Mouse (Mus musculus) hindbrain, embryonic 13.5 days (tissue): ENCODE data around the gene Tspan4. TPM values are rescaled to one million over a fixed set of nuclear protein-coding genes. Genes with fewer than 3 reads are reported as not detected.

ENCODE experiments used
- ATAC-seq: fragments of 200-750 bp; cut with Nextera tagmentation; 2 replicates; pipeline ENCODE4 v1.8.0; 2017; ENCODE audit warnings: moderate TSS enrichment; ENCODE audit not compliant: low FRiP score
- H3K27ac ChIP-seq: fragments of 300-500 bp; sonication (generic); 2 replicates; pipeline ENCODE4 v1.5.1; 2015; ENCODE audit warnings: inconsistent platforms, mild to moderate bottlenecking, moderate library complexity
- H3K27me3 ChIP-seq: fragments of 300-500 bp; sonication (generic); 2 replicates; pipeline ENCODE4 v1.6.1; 2015; ENCODE audit warnings: mild to moderate bottlenecking, inconsistent platforms
- H3K36me3 ChIP-seq: fragments of 300-500 bp; sonication (generic); 2 replicates; pipeline ENCODE4 v1.6.1; 2015; ENCODE audit warnings: mild to moderate bottlenecking, inconsistent platforms
- H3K4me1 ChIP-seq: fragments of 300-500 bp; sonication (generic); replicated peaks from 2 replicates; pipeline ENCODE4 v1.6.1; 2015; ENCODE audit warnings: inconsistent platforms
- H3K4me2 ChIP-seq: fragments of 300-500 bp; sonication (generic); 2 replicates; pipeline ENCODE4 v1.6.1; 2015; ENCODE audit warnings: inconsistent platforms, mild to moderate bottlenecking, moderate library complexity
- H3K4me3 ChIP-seq: fragments of 300-500 bp; sonication (generic); 2 replicates; pipeline ENCODE4 v1.5.1; 2015; ENCODE audit warnings: mild to moderate bottlenecking, inconsistent platforms
- H3K9ac ChIP-seq: fragments of 300-500 bp; sonication (generic); 2 replicates; pipeline ENCODE4 v1.6.1; 2015; ENCODE audit warnings: mild to moderate bottlenecking, inconsistent platforms
- H3K9me3 ChIP-seq: fragments of 300-500 bp; sonication (generic); 2 replicates; pipeline ENCODE4 v1.6.1; 2016; ENCODE audit warnings: inconsistent platforms
- WGBS: fragments of 180-500 bp; shearing (Covaris S2); methylation state at CpG from one replicate; pipeline ENCODE4 v1.1.7; 2015; 5-methylcytosine and 5-hydroxymethylcytosine counted together
- polyA plus RNA-seq: library from polyadenylated mRNA; unstranded; fragments of >200 nt; fragmentation: Nextera tagmentation; extraction: Ambion mirVana; gene quantifications from 2 replicates; pipeline ENCODE4 v1.2.1, GENCODE M21; 2015

Tspan4 gene
- polyA plus RNA-seq, 1 experiment from 2014 or later: 34.1 TPM

DNA sequence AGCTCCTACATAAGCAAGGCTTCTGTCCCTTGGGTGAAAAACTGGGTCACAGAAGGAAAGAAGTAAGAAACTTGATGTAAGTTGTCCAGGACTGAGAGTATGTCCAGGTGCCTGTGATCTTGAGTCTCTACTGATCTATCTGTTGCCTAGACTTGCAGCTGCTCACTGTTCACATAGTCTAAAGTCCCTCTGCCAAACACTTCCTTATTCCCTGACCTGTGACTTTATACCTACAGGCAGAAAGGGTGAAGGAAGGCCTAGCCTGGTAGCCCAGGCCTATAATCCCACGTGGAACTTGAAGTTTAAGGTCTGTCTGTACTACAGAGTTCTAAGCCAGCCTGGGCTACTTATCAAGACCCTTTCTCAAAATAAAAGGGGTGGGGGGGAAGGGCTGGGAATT, 60.5 kb downstream of the Tspan4 start:
- WGBS: 71% methylated on average over 1 of the region's 1 CpGs
- Histone ChIP-seq H3K36me3 (peaks cover 9% of the 10 kb centered on the region), H3K27ac (no peak overlapping the region), H3K9me3 (no peaks in the 10 kb centered on the region), H3K9ac (no peak overlapping the region), H3K4me1 (peaks cover 20% of the 10 kb centered on the region), H3K4me2 (no peak overlapping the region), H3K4me3 (no peak overlapping the region), H3K27me3 (no peaks in the 10 kb centered on the region)
- no peak for ATAC-seq

DNA sequence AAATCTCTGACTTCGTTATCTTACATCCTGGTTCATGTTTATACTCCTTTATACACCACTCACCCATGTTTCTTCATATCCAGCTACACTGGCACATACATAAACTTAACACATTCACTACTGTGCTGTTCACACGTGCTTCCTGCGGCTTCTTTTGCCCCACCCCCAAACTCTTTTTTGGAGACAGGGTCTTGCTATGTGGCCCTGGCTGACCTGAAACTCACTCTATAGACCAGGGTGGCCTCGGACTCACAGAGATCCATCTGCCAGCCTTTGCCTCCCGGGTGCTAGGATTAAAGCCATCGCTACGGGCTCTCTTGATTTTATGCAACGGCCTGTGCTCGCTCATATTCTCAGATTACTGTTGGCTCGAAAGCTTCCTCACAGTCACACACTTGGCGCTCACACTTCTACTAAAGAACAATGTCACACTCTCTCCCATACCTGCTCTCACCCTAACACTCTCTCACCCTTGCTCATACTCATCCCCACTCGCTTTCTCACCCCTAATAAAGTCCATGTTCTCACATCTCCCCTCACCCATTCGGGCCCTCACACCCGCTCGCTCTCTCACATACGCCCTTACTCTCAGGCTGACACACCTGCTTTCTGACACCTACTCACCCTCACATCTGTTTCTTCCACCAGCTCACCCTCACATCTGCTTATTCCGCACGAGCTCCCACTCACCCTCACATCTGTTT, 64.0 kb downstream of the Tspan4 start:
- 19% methylated on average over 18 of the region's 18 CpGs for WGBS
- H3K36me3 ChIP-seq: no peaks in the 10 kb centered on the region; the same call in 1 of the 2 replicates
- H3K4me2 ChIP-seq: peak overlapping the region; percentile 81
- H3K27ac ChIP-seq: peak overlapping the region; percentile 88
- ATAC-seq: no peak; the same call in 1 of the 2 replicates
- peak overlapping the region; percentile 86 for H3K9ac ChIP-seq
- no peaks in the 10 kb centered on the region for H3K9me3 ChIP-seq
- peak overlapping the region; percentile 67 for H3K4me3 ChIP-seq
- H3K27me3 ChIP-seq: 0 out of 2 replicates have a peak, but pooled peaks cover 4% of the 10 kb centered on the region
- H3K4me1 ChIP-seq: peaks cover 26% of the 10 kb centered on the region

DNA sequence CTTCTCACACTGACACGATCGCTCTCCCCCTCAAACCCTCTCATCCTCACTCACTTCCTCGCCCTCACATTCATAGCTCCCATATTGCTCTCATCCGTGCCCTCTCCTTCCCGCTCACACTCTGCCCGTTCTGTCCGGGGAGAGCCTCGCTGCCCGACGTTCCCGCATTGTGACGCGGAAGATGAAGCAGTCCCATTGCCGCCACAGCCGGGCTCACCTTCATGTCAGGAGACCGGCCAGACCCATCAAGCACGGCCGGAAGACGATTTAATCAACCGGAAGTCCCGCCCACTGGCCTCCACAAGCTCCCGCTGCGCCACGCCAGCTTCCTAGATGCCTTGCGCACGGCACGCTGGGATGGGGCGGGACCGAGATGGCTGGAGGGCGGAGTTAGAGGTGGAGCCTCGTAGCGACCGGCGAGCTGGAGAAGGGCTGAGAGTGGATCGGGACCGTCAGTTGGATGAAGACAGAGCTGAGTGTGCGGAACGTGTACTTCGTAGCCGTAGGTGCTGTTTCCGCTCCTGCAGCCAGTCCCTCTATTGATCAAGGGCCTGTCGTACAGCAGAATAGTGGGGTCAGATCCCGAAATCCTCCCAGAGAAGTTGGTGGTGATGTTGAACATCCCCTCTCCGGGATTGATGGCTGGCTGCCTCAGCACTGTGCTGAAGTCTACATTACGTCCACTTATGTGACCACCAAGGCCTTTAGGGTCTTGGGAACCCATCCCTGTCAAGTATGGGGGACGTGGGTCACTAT, 64.7 kb downstream of the Tspan4 start, which contains the start of gene Chid1:
Gene Chid1 (minus strand): TSS at position 302 of the 756 bp plus-strand sequence.
- WGBS: 1% methylated on average over 46 of the region's 46 CpGs
- Histone ChIP-seq H3K9me3 (no peaks in the 10 kb centered on the region), H3K4me2 (peak within 1 kb of the TSS; percentile 81), H3K36me3 (no peaks in the 10 kb centered on the region; the same call in 1 of the 2 replicates), H3K27me3 (0 out of 2 replicates have a peak, but pooled peaks cover 4% of the 10 kb centered on the region), H3K9ac (peak within 1 kb of the TSS; percentile 86), H3K4me3 (peak within 1 kb of the TSS; percentile 67), H3K27ac (peak within 1 kb of the TSS; percentile 88), H3K4me1 (peaks cover 26% of the 10 kb centered on the region)
- peak; percentile 96 for ATAC-seq

DNA sequence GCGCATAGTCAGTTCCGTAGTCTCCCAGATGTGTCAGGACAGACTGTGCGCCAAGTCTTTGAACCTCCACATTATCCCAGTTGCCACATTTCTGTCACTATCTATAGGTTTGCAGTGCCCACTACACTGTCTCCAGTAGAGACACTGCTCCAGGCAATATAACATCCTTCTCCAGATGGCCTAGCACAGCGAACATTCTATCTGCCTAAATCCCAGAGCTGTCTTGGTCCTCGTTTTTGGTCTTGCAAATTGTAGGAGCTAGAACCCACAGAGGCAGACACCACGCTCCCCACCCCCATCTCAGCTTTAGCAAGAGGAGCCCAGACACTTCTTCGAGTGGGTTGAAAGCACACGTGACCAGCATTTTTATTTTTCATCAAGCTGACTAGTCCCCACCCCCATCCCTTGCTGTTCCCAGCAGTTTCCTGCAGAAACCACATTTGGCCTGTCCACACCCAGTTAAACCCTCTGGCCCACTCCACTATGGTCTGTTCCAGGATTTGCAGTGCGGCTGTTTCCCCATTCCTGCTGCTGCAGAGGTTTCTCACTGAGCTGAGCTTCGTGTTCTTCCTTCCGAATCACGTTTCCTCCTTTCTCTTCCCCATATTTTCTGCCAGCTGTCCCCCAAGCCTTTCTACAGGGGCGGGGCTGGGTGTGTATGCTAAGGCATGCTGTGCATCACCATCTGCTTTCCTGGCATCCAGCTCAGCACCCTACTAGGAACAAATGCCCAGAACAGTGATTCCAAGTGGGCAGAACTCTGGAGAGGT, 65.5 kb downstream of the Tspan4 start:
- H3K4me2 ChIP-seq: peak overlapping the region; percentile 81
- ATAC-seq: no peak; the same call in 1 of the 2 replicates
- H3K9me3 ChIP-seq: no peaks in the 10 kb centered on the region
- WGBS: 60% methylated on average over 13 of the region's 13 CpGs
- H3K27me3 ChIP-seq: 0 out of 2 replicates have a peak, but pooled peaks cover 4% of the 10 kb centered on the region
- H3K4me3 ChIP-seq: peak overlapping the region; percentile 67
- peaks cover 26% of the 10 kb centered on the region for H3K4me1 ChIP-seq
- peak overlapping the region; percentile 86 for H3K9ac ChIP-seq
- H3K27ac ChIP-seq: peak overlapping the region; percentile 88
- H3K36me3 ChIP-seq: no peaks in the 10 kb centered on the region; the same call in 1 of the 2 replicates

DNA sequence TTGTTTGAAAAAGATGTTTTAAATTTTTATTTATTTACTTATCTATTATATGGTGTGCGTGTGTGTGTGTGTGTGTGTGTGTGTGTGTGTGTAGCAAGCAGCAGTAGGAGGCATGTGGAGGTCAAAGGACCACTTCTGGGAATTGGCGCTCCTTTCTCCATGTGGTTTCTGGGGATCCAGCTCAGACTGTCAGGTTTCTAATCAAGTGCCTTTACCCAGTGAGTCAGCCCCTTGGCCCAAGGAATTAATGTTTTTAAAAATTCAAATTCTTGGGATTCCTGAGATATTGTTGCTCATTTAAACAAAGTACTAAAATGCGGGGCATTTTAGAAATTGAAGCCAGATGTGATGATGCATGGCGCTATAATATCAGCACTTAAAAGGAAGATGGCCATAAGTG, 66.6 kb downstream of the Tspan4 start:
- no peak overlapping the region for H3K4me3 ChIP-seq
- H3K4me1 ChIP-seq: peaks cover 26% of the 10 kb centered on the region
- H3K27ac ChIP-seq: no peak overlapping the region
- H3K9me3 ChIP-seq: no peaks in the 10 kb centered on the region
- H3K36me3 ChIP-seq: no peaks in the 10 kb centered on the region
- 0 out of 2 replicates have a peak, but pooled peaks cover 4% of the 10 kb centered on the region for H3K27me3 ChIP-seq
- WGBS: 86% methylated on average over 4 of the region's 4 CpGs
- H3K9ac ChIP-seq: no peak overlapping the region
- no peak for ATAC-seq
- H3K4me2 ChIP-seq: no peak overlapping the region

DNA sequence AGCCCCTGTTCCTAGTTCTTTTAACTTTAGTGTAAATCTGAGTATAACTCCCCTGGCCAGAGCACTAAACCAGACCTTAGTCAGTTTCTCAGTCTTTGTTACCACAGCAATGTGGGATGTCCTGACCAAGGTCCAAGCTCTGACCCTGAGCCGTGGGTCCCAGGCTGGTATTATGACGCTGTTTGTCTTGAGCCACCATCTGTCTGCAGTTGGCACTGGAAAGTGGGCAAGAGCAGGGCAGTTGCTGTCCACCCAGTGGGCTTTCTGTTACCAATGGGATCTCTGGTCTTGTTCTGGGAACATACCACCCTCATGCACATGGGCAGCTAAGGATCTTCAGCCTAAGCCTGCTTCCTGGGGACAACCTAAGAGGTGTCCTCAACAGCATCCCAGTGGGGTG, 67.5 kb downstream of the Tspan4 start:
- H3K9ac ChIP-seq: no peak overlapping the region
- no peak overlapping the region for H3K27ac ChIP-seq
- peaks cover 26% of the 10 kb centered on the region for H3K4me1 ChIP-seq
- ATAC-seq: no peak
- H3K9me3 ChIP-seq: no peaks in the 10 kb centered on the region
- no peak overlapping the region for H3K4me2 ChIP-seq
- no peak overlapping the region for H3K4me3 ChIP-seq
- H3K27me3 ChIP-seq: 0 out of 2 replicates have a peak, but pooled peaks cover 4% of the 10 kb centered on the region
- 96% methylated on average over 2 of the region's 2 CpGs for WGBS
- no peaks in the 10 kb centered on the region for H3K36me3 ChIP-seq

Other genes starting within 250 kb of the Tspan4 start
- gene Phrf1, start 246.5 kb upstream of the Tspan4 start, polyA plus RNA-seq: 77.1 and 78.9 TPM in 2 replicates
- gene Irf7, start 208.8 kb upstream of the Tspan4 start, polyA plus RNA-seq: 1.2 and 1.3 TPM in 2 replicates
- gene Cdhr5, start 198.5 kb upstream of the Tspan4 start, polyA plus RNA-seq: not detected in 2 replicates
- gene Sct, start 196.1 kb upstream of the Tspan4 start, polyA plus RNA-seq: 1.5 and 3.2 TPM in 2 replicates
- 0.68 and 0.70 TPM in 2 replicates for gene Drd4, start 183.2 kb upstream of the Tspan4 start, polyA plus RNA-seq
- gene Deaf1, start 147.6 kb upstream of the Tspan4 start, polyA plus RNA-seq: 138 and 157 TPM in 2 replicates
- gene Tmem80, start 147.5 kb upstream of the Tspan4 start, polyA plus RNA-seq: 67.7 and 74.7 TPM in 2 replicates
- gene Eps8l2, start 136.4 kb upstream of the Tspan4 start, polyA plus RNA-seq: 0.65 and 1.4 TPM in 2 replicates
- 333 and 346 TPM in 2 replicates for gene Taldo1, start 83.0 kb upstream of the Tspan4 start, polyA plus RNA-seq
- gene Gatd1, start 61.1 kb upstream of the Tspan4 start, polyA plus RNA-seq: 57.4 and 58.5 TPM in 2 replicates
- gene Cend1, start 45.7 kb upstream of the Tspan4 start, polyA plus RNA-seq: 68.3 and 73.4 TPM in 2 replicates
- 71.3 and 76.3 TPM in 2 replicates for gene Slc25a22, start 37.3 kb upstream of the Tspan4 start, polyA plus RNA-seq
- 4.9 and 5.7 TPM in 2 replicates for gene Pidd1, start 31.2 kb upstream of the Tspan4 start, polyA plus RNA-seq
- 771 and 809 TPM in 2 replicates for gene Rplp2, start 27.9 kb upstream of the Tspan4 start, polyA plus RNA-seq
- 18.7 TPM in 2 replicates for gene Pnpla2, start 20.0 kb upstream of the Tspan4 start, polyA plus RNA-seq
- gene Cracr2b, start 14.1 kb upstream of the Tspan4 start, polyA plus RNA-seq: 6.9 and 7.2 TPM in 2 replicates
- 18.4 and 19.3 TPM in 2 replicates for gene Cd151, start 7.8 kb upstream of the Tspan4 start, polyA plus RNA-seq
- gene Polr2l, start 108 bp upstream of the Tspan4 start, polyA plus RNA-seq: 86.5 and 88.1 TPM in 2 replicates
- gene Chid1, start 64.6 kb downstream of the Tspan4 start, polyA plus RNA-seq: 36.6 and 45.5 TPM in 2 replicates
- gene Ap2a2, start 86.9 kb downstream of the Tspan4 start, polyA plus RNA-seq: 105 and 111 TPM in 2 replicates
- gene Muc6, start 180.1 kb downstream of the Tspan4 start, polyA plus RNA-seq: 0.21 and 0.23 TPM in 2 replicates
- 0.14 and 0.38 TPM in 2 replicates for gene Muc2, start 215.1 kb downstream of the Tspan4 start, polyA plus RNA-seq